Mouse (Mus musculus): ENCODE measurements around the gene Cdk5.

- no peak for TF ChIP-seq CTCF (IDR thresholded peaks at IDR 0.05; ENCODE audit: borderline replicate concordance, insufficient read depth, low read length)
- TF ChIP-seq POLR2A (IDR thresholded peaks at IDR 0.05; ENCODE audit: low read depth, low read length), result no peak
Measured at GRCm38 (mm10) chr5:24446630-24447029, 23.3 kb upstream of the Cdk5 start.
